Mouse (Mus musculus): ENCODE measurements around the gene Gm10073. TPM values are rescaled to one million over a fixed set of nuclear protein-coding genes. Genes with fewer than 3 reads are reported as not detected.
A peak's percentile ranks its signal among the peaks of the same experiment; 100 is the strongest.

Gene Gm10073
- polyA plus RNA-seq, 1 experiment: not detected

- Histone ChIP-seq H3K27ac (ENCODE audit: insufficient read depth, low read depth, low read length) (no peak overlapping the region), H3K4me1 (ENCODE audit: control insufficient read depth, insufficient read depth, low read length) (no peaks in the 10 kb centered on the region), H3K4me3 (ENCODE audit: insufficient read depth, low read depth, low read length) (no peak overlapping the region)
- WGBS: 68% methylated on average over 7 of the region's 7 CpGs
- TF ChIP-seq CTCF (IDR thresholded peaks at IDR 0.05; ENCODE audit: insufficient read depth, low read depth, low read length): no peak
- TF ChIP-seq POLR2A (IDR thresholded peaks at IDR 0.05; ENCODE audit: insufficient read depth, low read depth, low read length): no peak
Measured at GRCm38 (mm10) chr8:106569006-106569405, 4.3 kb downstream of the Gm10073 start.

GRCm38 (mm10) chr8:106563691-106564182 is 9.5 kb downstream of the Gm10073 start:
- TF ChIP-seq POLR2A (IDR thresholded peaks at IDR 0.05; ENCODE audit: insufficient read depth, low read depth, low read length) (no peak), CTCF (IDR thresholded peaks at IDR 0.05; ENCODE audit: insufficient read depth, low read depth, low read length) (no peak)
- H3K4me1 ChIP-seq (ENCODE audit: control insufficient read depth, insufficient read depth, low read length): no peaks in the 10 kb centered on the region
- 98% methylated on average over 3 of the region's 3 CpGs for WGBS

GRCm38 (mm10) chr8:106561097-106561865 is 12.0 kb downstream of the Gm10073 start:
- WGBS: 37% methylated on average over 21 of the region's 21 CpGs
- Histone ChIP-seq H3K4me1 (ENCODE audit: control insufficient read depth, insufficient read depth, low read length) (no peaks in the 10 kb centered on the region), H3K4me3 (ENCODE audit: insufficient read depth, low read depth, low read length) (no peak overlapping the region), H3K27ac (ENCODE audit: insufficient read depth, low read depth, low read length) (no peak overlapping the region)
- peak; percentile 52; the same call in 1 of the 2 replicates for TF ChIP-seq CTCF (IDR thresholded peaks at IDR 0.05; ENCODE audit: insufficient read depth, low read depth, low read length)
- TF ChIP-seq POLR2A (IDR thresholded peaks at IDR 0.05; ENCODE audit: insufficient read depth, low read depth, low read length): no peak

More at GRCm38 (mm10) chr8:106563691-106564182, 9.5 kb downstream of the Gm10073 start:
- no peak overlapping the region for H3K4me3 ChIP-seq (ENCODE audit: insufficient read depth, low read depth, low read length)
- no peak overlapping the region for H3K27ac ChIP-seq (ENCODE audit: insufficient read depth, low read depth, low read length)

- H3K4me3 ChIP-seq (ENCODE audit: insufficient read depth, low read depth, low read length): no peak overlapping the region
- no peak overlapping the region for H3K27ac ChIP-seq (ENCODE audit: insufficient read depth, low read depth, low read length)
- TF ChIP-seq CTCF (IDR thresholded peaks at IDR 0.05; ENCODE audit: insufficient read depth, low read depth, low read length) (no peak), POLR2A (IDR thresholded peaks at IDR 0.05; ENCODE audit: insufficient read depth, low read depth, low read length) (no peak)
- no peaks in the 10 kb centered on the region for H3K4me1 ChIP-seq (ENCODE audit: control insufficient read depth, insufficient read depth, low read length)
- 76% methylated on average over 9 of the region's 9 CpGs for WGBS
Measured at GRCm38 (mm10) chr8:106559844-106560243, 13.4 kb downstream of the Gm10073 start.

- no peak overlapping the region for H3K27ac ChIP-seq (ENCODE audit: insufficient read depth, low read depth, low read length)
- H3K4me3 ChIP-seq (ENCODE audit: insufficient read depth, low read depth, low read length): no peak overlapping the region
- H3K4me1 ChIP-seq (ENCODE audit: control insufficient read depth, insufficient read depth, low read length): no peaks in the 10 kb centered on the region
- WGBS: 80% methylated on average over 6 of the region's 7 CpGs
- TF ChIP-seq POLR2A (IDR thresholded peaks at IDR 0.05; ENCODE audit: insufficient read depth, low read depth, low read length) (no peak), CTCF (IDR thresholded peaks at IDR 0.05; ENCODE audit: insufficient read depth, low read depth, low read length) (no peak)
Measured at GRCm38 (mm10) chr8:106556068-106556645, 17.1 kb downstream of the Gm10073 start.

- no peaks in the 10 kb centered on the region for H3K4me1 ChIP-seq (ENCODE audit: control insufficient read depth, insufficient read depth, low read length)
- H3K27ac ChIP-seq (ENCODE audit: insufficient read depth, low read depth, low read length): no peak overlapping the region
- WGBS: 96% methylated on average over 5 of the region's 5 CpGs
- no peak overlapping the region for H3K4me3 ChIP-seq (ENCODE audit: insufficient read depth, low read depth, low read length)
- no peak for TF ChIP-seq POLR2A (IDR thresholded peaks at IDR 0.05; ENCODE audit: insufficient read depth, low read depth, low read length)
- TF ChIP-seq CTCF (IDR thresholded peaks at IDR 0.05; ENCODE audit: insufficient read depth, low read depth, low read length): no peak
Measured at GRCm38 (mm10) chr8:106554011-106554410, 19.2 kb downstream of the Gm10073 start.

- no peak overlapping the region for H3K4me3 ChIP-seq (ENCODE audit: insufficient read depth, low read depth, low read length)
- WGBS: 98% methylated on average over 1 of the region's 1 CpGs
- H3K4me1 ChIP-seq (ENCODE audit: control insufficient read depth, insufficient read depth, low read length): no peaks in the 10 kb centered on the region
- H3K27ac ChIP-seq (ENCODE audit: insufficient read depth, low read depth, low read length): no peak overlapping the region
- TF ChIP-seq POLR2A (IDR thresholded peaks at IDR 0.05; ENCODE audit: insufficient read depth, low read depth, low read length): no peak
- no peak for TF ChIP-seq CTCF (IDR thresholded peaks at IDR 0.05; ENCODE audit: insufficient read depth, low read depth, low read length)
Measured at GRCm38 (mm10) chr8:106550906-106551305, 22.4 kb downstream of the Gm10073 start.

- TF ChIP-seq POLR2A (IDR thresholded peaks at IDR 0.05; ENCODE audit: insufficient read depth, low read depth, low read length) (no peak), CTCF (IDR thresholded peaks at IDR 0.05; ENCODE audit: insufficient read depth, low read depth, low read length) (no peak)
- 82% methylated on average over 10 of the region's 10 CpGs for WGBS
- Histone ChIP-seq H3K4me3 (ENCODE audit: insufficient read depth, low read depth, low read length) (no peak overlapping the region), H3K27ac (ENCODE audit: insufficient read depth, low read depth, low read length) (no peak overlapping the region), H3K4me1 (ENCODE audit: control insufficient read depth, insufficient read depth, low read length) (no peaks in the 10 kb centered on the region)
Measured at GRCm38 (mm10) chr8:106548366-106548936, 24.8 kb downstream of the Gm10073 start.

GRCm38 (mm10) chr8:106546746-106547145 is 26.5 kb downstream of the Gm10073 start:
- Histone ChIP-seq H3K4me1 (ENCODE audit: control insufficient read depth, insufficient read depth, low read length) (no peaks in the 10 kb centered on the region), H3K4me3 (ENCODE audit: insufficient read depth, low read depth, low read length) (no peak overlapping the region), H3K27ac (ENCODE audit: insufficient read depth, low read depth, low read length) (no peak overlapping the region)
- 89% methylated on average over 7 of the region's 7 CpGs for WGBS
- TF ChIP-seq CTCF (IDR thresholded peaks at IDR 0.05; ENCODE audit: insufficient read depth, low read depth, low read length): no peak

All from olfactory bulb, adult 2 months (tissue).